Mouse (Mus musculus): ENCODE data around the gene Olfr395. TPM values are rescaled to one million over a fixed set of nuclear protein-coding genes. Genes with fewer than 3 reads are reported as not detected.

The Olfr395 gene
- polyA plus RNA-seq (2014; fragmentation: Illumina TruSeq; extraction: RNeasy Lipid Tissue Mini Kit (QIAGEN cat#74804); ENCODE audit: insufficient read depth, low read depth, low replicate concordance), result not detected

GRCm38 (mm10) chr11:73909199-73909598 is at the start of gene Olfr395:
TSS of gene Olfr395 (minus strand) at chr11:73909299.

GRCm38 (mm10) chr11:73936377-73936776 is 27.3 kb upstream of the Olfr395 start, which contains the start of gene Olfr23:
TSS of gene Olfr23 (plus strand) at chr11:73936677.

DNA sequence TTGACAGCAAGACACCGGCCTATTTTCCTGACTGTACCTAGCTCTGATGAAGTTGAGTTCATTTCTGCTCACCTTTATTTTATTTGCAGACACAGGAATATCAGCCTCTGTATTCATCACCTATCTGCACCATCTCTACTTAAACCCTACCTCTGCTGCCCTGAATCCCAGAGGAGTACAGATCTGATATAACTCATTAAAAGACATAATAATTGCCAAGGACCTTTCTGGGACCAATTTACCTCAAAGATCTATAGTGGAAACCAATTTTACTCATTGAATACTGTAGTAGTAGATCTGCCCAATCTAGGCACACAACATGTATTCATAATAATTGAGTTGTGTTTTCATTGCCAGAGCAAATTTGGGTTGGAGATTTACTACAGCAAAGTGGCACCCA is 18.4 kb downstream of the Olfr395 start, which contains the start of gene Olfr394:
Olfr394 (minus strand) TSS at position 101 of the 400 bp plus-strand sequence.

Other genes starting within 250 kb of the Olfr395 start
- not detected for gene Zfp735, start 220.5 kb downstream of the Olfr395 start, polyA plus RNA-seq (2014; fragmentation: Illumina TruSeq; extraction: RNeasy Lipid Tissue Mini Kit (QIAGEN cat#74804); ENCODE audit: insufficient read depth, low read depth, low replicate concordance)
- gene Olfr389, start 128.6 kb downstream of the Olfr395 start, polyA plus RNA-seq (2014; fragmentation: Illumina TruSeq; extraction: RNeasy Lipid Tissue Mini Kit (QIAGEN cat#74804); ENCODE audit: insufficient read depth, low read depth, low replicate concordance), result not detected
- gene Olfr390, start 126.3 kb downstream of the Olfr395 start, polyA plus RNA-seq (2014; fragmentation: Illumina TruSeq; extraction: RNeasy Lipid Tissue Mini Kit (QIAGEN cat#74804); ENCODE audit: insufficient read depth, low read depth, low replicate concordance), result not detected
- gene Olfr391-ps, start 106.2 kb downstream of the Olfr395 start, polyA plus RNA-seq (2014; fragmentation: Illumina TruSeq; extraction: RNeasy Lipid Tissue Mini Kit (QIAGEN cat#74804); ENCODE audit: insufficient read depth, low read depth, low replicate concordance), result not detected
- not detected for gene Olfr392, start 92.2 kb downstream of the Olfr395 start, polyA plus RNA-seq (2014; fragmentation: Illumina TruSeq; extraction: RNeasy Lipid Tissue Mini Kit (QIAGEN cat#74804); ENCODE audit: insufficient read depth, low read depth, low replicate concordance)
- gene Olfr393, start 57.8 kb downstream of the Olfr395 start, polyA plus RNA-seq (2014; fragmentation: Illumina TruSeq; extraction: RNeasy Lipid Tissue Mini Kit (QIAGEN cat#74804); ENCODE audit: insufficient read depth, low read depth, low replicate concordance), result not detected
- not detected for gene Olfr394, start 18.5 kb downstream of the Olfr395 start, polyA plus RNA-seq (2014; fragmentation: Illumina TruSeq; extraction: RNeasy Lipid Tissue Mini Kit (QIAGEN cat#74804); ENCODE audit: insufficient read depth, low read depth, low replicate concordance)
- not detected for gene Olfr23, start 27.4 kb upstream of the Olfr395 start, polyA plus RNA-seq (2014; fragmentation: Illumina TruSeq; extraction: RNeasy Lipid Tissue Mini Kit (QIAGEN cat#74804); ENCODE audit: insufficient read depth, low read depth, low replicate concordance)
- not detected for gene Olfr397, start 51.5 kb upstream of the Olfr395 start, polyA plus RNA-seq (2014; fragmentation: Illumina TruSeq; extraction: RNeasy Lipid Tissue Mini Kit (QIAGEN cat#74804); ENCODE audit: insufficient read depth, low read depth, low replicate concordance)
- not detected for gene Olfr398, start 81.1 kb upstream of the Olfr395 start, polyA plus RNA-seq (2014; fragmentation: Illumina TruSeq; extraction: RNeasy Lipid Tissue Mini Kit (QIAGEN cat#74804); ENCODE audit: insufficient read depth, low read depth, low replicate concordance)
- not detected for gene Olfr139, start 147.3 kb upstream of the Olfr395 start, polyA plus RNA-seq (2014; fragmentation: Illumina TruSeq; extraction: RNeasy Lipid Tissue Mini Kit (QIAGEN cat#74804); ENCODE audit: insufficient read depth, low read depth, low replicate concordance)
- gene Olfr399, start 147.3 kb upstream of the Olfr395 start, polyA plus RNA-seq (2014; fragmentation: Illumina TruSeq; extraction: RNeasy Lipid Tissue Mini Kit (QIAGEN cat#74804); ENCODE audit: insufficient read depth, low read depth, low replicate concordance), result not detected
- not detected for gene Zfp616, start 160.7 kb upstream of the Olfr395 start, polyA plus RNA-seq (2014; fragmentation: Illumina TruSeq; extraction: RNeasy Lipid Tissue Mini Kit (QIAGEN cat#74804); ENCODE audit: insufficient read depth, low read depth, low replicate concordance)
- gene Olfr401, start 204.4 kb upstream of the Olfr395 start, polyA plus RNA-seq (2014; fragmentation: Illumina TruSeq; extraction: RNeasy Lipid Tissue Mini Kit (QIAGEN cat#74804); ENCODE audit: insufficient read depth, low read depth, low replicate concordance), result not detected
- gene Olfr402, start 244.2 kb upstream of the Olfr395 start, polyA plus RNA-seq (2014; fragmentation: Illumina TruSeq; extraction: RNeasy Lipid Tissue Mini Kit (QIAGEN cat#74804); ENCODE audit: insufficient read depth, low read depth, low replicate concordance), result not detected

All from lung, adult 10 weeks (tissue).